Mouse (Mus musculus) limb, embryonic 13.5 days (tissue): ENCODE data around the gene 9130213A22Rik. TPM values are rescaled to one million over a fixed set of nuclear protein-coding genes. Genes with fewer than 3 reads are reported as not detected.

ENCODE experiments used
- polyA plus RNA-seq: library from polyadenylated mRNA; unstranded; fragments of >200 nt; fragmentation: Nextera tagmentation; extraction: Ambion mirVana; gene quantifications from 2 replicates; pipeline ENCODE4 v1.2.1, GENCODE M21; 2015

Gene 9130213A22Rik
- polyA plus RNA-seq, 1 experiment from 2014 or later: 0.52 TPM

Other genes with a start within 250 kb of the 9130213A22Rik start
- gene Rnf222, start 234.0 kb downstream of the 9130213A22Rik start, polyA plus RNA-seq: 0.15 and 0.23 TPM in 2 replicates
- 996 and 1,041 TPM in 2 replicates for gene Rpl26, start 221.0 kb downstream of the 9130213A22Rik start, polyA plus RNA-seq
- gene Odf4, start 195.5 kb downstream of the 9130213A22Rik start, polyA plus RNA-seq: not detected in 2 replicates
- gene Arhgef15, start 165.1 kb downstream of the 9130213A22Rik start, polyA plus RNA-seq: 6.3 and 7.2 TPM in 2 replicates
- 2.4 and 3.0 TPM in 2 replicates for gene Slc25a35, start 154.5 kb downstream of the 9130213A22Rik start, polyA plus RNA-seq
- gene Rangrf, start 147.4 kb downstream of the 9130213A22Rik start, polyA plus RNA-seq: 54.5 and 58.1 TPM in 2 replicates
- gene Pfas, start 114.1 kb downstream of the 9130213A22Rik start, polyA plus RNA-seq: 39.6 and 40.6 TPM in 2 replicates
- 55.5 and 60.4 TPM in 2 replicates for gene Ctc1, start 106.7 kb downstream of the 9130213A22Rik start, polyA plus RNA-seq
- 140 and 141 TPM in 2 replicates for gene Aurkb, start 76.9 kb downstream of the 9130213A22Rik start, polyA plus RNA-seq
- gene Borcs6, start 62.9 kb downstream of the 9130213A22Rik start, polyA plus RNA-seq: 9.5 and 9.6 TPM in 2 replicates
- 46.4 and 52.0 TPM in 2 replicates for gene Tmem107, start 51.8 kb downstream of the 9130213A22Rik start, polyA plus RNA-seq
- gene Vamp2, start 34.1 kb downstream of the 9130213A22Rik start, polyA plus RNA-seq: 82.8 and 88.6 TPM in 2 replicates
- 9.3 and 12.0 TPM in 2 replicates for gene Per1, start 27.4 kb downstream of the 9130213A22Rik start, polyA plus RNA-seq
- 0.74 and 1.2 TPM in 2 replicates for gene Hes7, start 2.2 kb downstream of the 9130213A22Rik start, polyA plus RNA-seq
- 1.6 TPM in 2 replicates for gene Aloxe3, start 3.3 kb upstream of the 9130213A22Rik start, polyA plus RNA-seq
- gene Alox12b, start 34.4 kb upstream of the 9130213A22Rik start, polyA plus RNA-seq: 0.22 and 0.25 TPM in 2 replicates
- gene Alox8, start 75.3 kb upstream of the 9130213A22Rik start, polyA plus RNA-seq: 0.08 and 0.09 TPM in 2 replicates
- gene Gucy2e, start 114.4 kb upstream of the 9130213A22Rik start, polyA plus RNA-seq: 0.09 and 0.25 TPM in 2 replicates
- 25.3 and 26.4 TPM in 2 replicates for gene Cntrob, start 201.2 kb upstream of the 9130213A22Rik start, polyA plus RNA-seq
- 153 and 162 TPM in 2 replicates for gene Trappc1, start 201.4 kb upstream of the 9130213A22Rik start, polyA plus RNA-seq
- gene Kcnab3, start 203.7 kb upstream of the 9130213A22Rik start, polyA plus RNA-seq: 2.4 and 2.8 TPM in 2 replicates
- gene Rnf227, start 217.9 kb upstream of the 9130213A22Rik start, polyA plus RNA-seq: 24.6 and 24.9 TPM in 2 replicates
- gene Chd3, start 246.8 kb upstream of the 9130213A22Rik start, polyA plus RNA-seq: 117 and 119 TPM in 2 replicates